Mouse (Mus musculus): ENCODE measurements at regions not wholly inside any gene's neighbourhood (a gene's known extent, or its start where the extent isn't known, plus 50 kb on each side); places are given as distances from the start of the nearest gene placed in this dataset.

DNA sequence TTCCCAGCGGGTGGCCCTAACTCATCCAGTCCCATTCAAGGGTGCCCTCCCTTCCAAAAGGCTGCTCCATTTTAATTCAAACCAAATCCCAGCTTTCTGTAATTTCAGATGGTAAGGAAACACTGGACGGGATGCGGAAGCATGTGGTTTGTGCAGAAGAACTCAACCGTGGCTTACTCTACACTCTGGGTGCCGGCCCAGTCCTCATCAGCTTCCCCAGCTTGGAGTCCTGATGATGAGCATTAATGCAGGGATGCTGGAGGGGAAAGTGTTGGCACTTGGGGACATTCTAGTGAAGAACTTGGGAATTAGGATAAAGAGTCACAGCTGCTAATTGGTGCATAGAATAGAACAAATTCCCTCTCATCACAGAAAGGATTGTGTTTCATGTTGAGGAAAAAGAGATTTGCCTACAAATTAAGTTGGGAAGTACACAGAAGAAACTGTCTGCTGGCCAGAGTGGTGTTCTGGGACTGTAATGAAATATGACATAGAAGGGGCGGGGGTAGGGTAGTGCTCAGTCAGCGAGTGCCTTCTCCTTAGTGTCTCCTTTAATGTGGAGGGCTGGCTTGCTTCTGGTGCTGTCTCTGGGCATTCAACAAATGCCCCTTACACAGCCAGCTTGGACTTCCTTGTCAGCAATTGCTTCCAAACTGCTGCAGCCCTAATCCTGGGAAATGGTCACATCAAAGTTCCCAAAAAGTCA lies 285.0 kb upstream of the Bmper start:
- H3K9me3 ChIP-seq: no peaks in the 10 kb centered on the region
- WGBS: 83% methylated on average over 7 of the region's 7 CpGs
- H3K4me1 ChIP-seq (replicated peaks): no peaks in the 10 kb centered on the region
- H3K27ac ChIP-seq (replicated peaks): no peak overlapping the region
- H3K9ac ChIP-seq: no peak overlapping the region
- no peak overlapping the region for H3K4me2 ChIP-seq
- no peak for ATAC-seq (ENCODE audit: low FRiP score, low read depth)
- no peaks in the 10 kb centered on the region for H3K36me3 ChIP-seq
- H3K27me3 ChIP-seq: no peaks in the 10 kb centered on the region
- H3K4me3 ChIP-seq: no peak overlapping the region

DNA sequence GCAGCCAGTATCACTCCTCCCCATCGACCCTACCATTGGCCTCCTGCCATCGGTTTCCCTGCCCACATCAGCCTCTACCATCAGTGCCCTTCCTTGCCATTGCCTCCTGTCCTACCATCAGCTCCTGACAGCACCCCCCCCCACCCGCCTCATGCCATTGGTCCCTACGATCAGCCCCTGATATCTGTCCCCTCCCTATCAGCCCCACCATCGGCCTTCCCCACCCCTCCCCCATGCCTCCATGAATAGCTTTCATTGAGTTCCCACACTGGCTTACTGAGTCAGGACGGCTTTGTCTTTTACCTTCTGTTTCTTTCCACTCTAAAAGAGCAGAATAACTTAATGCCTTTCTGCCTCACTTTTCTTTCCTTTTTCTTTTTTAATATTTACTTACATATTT lies 277.9 kb upstream of the Bmper start:
- 65% methylated on average over 6 of the region's 6 CpGs for WGBS
- no peak for ATAC-seq (ENCODE audit: low FRiP score, low read depth)

DNA sequence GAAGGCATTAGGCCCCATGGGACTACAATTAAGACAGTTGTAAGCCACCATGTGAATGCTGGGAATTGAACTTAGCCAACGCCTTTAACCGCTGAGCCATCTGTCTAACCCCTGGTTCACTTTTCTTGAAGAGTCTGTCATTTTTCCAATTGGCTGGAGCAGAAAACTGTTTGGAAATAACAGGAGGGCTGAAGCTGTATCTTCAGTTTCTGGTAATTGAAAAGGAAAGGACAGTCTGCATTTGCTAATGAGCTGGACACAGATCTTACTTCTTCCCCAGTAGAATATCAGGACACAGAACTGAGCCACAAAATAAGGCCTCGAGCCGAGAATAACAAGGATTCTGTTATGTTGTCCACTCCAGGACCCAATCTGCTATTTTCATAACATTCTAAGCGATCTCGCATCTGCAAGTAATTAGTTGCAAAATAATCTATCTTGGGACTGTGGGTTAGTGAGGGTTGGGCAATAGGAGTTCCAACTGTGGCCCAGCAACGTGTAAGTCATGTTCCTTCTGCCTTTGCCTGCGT lies 277.4 kb upstream of the Bmper start:
- no peaks in the 10 kb centered on the region for H3K4me1 ChIP-seq (replicated peaks)
- H3K9ac ChIP-seq: no peak overlapping the region
- H3K9me3 ChIP-seq: no peaks in the 10 kb centered on the region
- 65% methylated on average over 8 of the region's 8 CpGs for WGBS
- no peak overlapping the region for H3K4me2 ChIP-seq
- no peaks in the 10 kb centered on the region for H3K27me3 ChIP-seq
- H3K27ac ChIP-seq (replicated peaks): no peak overlapping the region
- no peaks in the 10 kb centered on the region for H3K36me3 ChIP-seq
- no peak overlapping the region for H3K4me3 ChIP-seq
- ATAC-seq (ENCODE audit: low FRiP score, low read depth): no peak

More for the DNA sequence above, 277.9 kb upstream of the Bmper start:
- no peaks in the 10 kb centered on the region for H3K4me1 ChIP-seq (replicated peaks)
- no peaks in the 10 kb centered on the region for H3K9me3 ChIP-seq
- no peak overlapping the region for H3K9ac ChIP-seq
- no peaks in the 10 kb centered on the region for H3K27me3 ChIP-seq
- H3K27ac ChIP-seq (replicated peaks): no peak overlapping the region
- H3K4me2 ChIP-seq: no peak overlapping the region
- no peak overlapping the region for H3K4me3 ChIP-seq
- no peaks in the 10 kb centered on the region for H3K36me3 ChIP-seq

DNA sequence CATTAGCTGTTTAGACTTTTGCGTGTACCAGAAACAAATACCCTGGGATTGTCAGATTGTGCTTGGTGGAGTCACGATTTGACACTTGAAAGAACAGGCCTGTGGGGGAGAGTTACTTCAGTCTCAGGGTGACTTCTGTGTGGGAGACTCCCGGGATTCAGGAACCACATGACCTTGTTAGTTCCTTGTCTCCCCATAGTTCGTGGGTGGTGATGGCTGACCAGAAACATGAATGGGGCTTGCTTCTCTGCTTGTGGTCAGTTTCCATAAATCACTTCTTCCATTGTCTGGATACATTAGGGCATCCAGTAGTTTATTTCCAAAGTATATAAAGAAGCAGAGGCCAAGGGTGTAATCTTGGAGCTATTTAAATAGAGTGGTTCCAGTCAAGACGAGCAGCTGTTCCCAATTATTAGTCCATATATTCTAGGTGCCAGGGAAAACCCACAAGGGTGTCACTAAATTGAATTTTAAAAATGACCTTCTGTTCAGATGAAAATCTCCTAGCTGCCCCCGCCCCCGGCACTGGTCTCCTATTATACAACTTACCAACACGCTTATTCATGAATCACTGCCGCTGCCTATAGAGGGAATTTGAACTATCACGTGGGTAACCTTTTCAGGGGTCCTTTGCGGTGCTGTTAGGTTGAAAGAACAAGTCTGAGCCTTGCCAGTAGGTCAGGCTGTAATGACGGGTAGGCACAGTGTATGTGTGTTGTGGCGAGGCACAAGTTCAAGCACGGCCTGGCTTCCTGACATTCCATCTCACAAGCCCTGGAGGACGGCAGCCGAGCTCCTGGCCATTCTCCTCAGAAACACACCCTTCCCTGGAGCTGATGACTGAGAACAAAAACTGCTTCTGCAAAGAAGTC lies 270.1 kb upstream of the Bmper start:
- no peak for ATAC-seq (ENCODE audit: low FRiP score, low read depth)
- Histone ChIP-seq H3K4me3 (no peak overlapping the region), H3K4me1 (replicated peaks) (no peaks in the 10 kb centered on the region), H3K9ac (no peak overlapping the region), H3K27ac (replicated peaks) (no peak overlapping the region), H3K27me3 (no peaks in the 10 kb centered on the region), H3K4me2 (no peak overlapping the region), H3K9me3 (no peaks in the 10 kb centered on the region), H3K36me3 (no peaks in the 10 kb centered on the region)
- 60% methylated on average over 16 of the region's 16 CpGs for WGBS

DNA sequence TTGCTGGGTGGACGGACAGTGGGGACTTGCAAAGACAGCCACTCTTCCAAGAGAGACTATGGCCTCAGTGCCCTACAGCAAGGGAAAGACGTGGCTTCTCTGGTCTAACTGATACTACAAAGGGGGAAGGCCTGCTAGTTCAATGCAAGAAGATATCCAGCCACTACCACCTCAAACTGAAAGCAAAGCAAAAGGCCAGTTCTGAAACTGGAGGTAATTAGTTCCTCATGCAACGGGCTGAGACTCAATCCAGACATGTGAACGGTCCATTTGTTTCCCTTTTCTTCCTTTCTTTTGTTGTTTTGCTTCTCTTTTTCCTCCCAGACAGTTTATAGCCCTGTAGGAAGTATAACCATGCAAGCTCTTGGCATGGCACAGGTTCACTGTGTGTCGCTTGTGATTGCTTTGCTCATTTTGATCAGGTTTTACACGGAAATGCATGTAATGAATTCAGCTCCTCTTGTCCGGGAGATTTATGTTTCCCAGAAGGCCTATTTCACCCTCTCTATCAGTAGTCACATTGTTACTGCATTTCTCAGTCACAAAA lies 260.5 kb upstream of the Bmper start:
- H3K9ac ChIP-seq: no peak overlapping the region
- no peaks in the 10 kb centered on the region for H3K27me3 ChIP-seq
- H3K36me3 ChIP-seq: no peaks in the 10 kb centered on the region
- WGBS: 54% methylated on average over 7 of the region's 7 CpGs
- H3K9me3 ChIP-seq: no peaks in the 10 kb centered on the region
- no peak overlapping the region for H3K4me3 ChIP-seq
- ATAC-seq (ENCODE audit: low FRiP score, low read depth): no peak
- no peak overlapping the region for H3K4me2 ChIP-seq
- no peaks in the 10 kb centered on the region for H3K4me1 ChIP-seq (replicated peaks)
- H3K27ac ChIP-seq (replicated peaks): no peak overlapping the region

DNA sequence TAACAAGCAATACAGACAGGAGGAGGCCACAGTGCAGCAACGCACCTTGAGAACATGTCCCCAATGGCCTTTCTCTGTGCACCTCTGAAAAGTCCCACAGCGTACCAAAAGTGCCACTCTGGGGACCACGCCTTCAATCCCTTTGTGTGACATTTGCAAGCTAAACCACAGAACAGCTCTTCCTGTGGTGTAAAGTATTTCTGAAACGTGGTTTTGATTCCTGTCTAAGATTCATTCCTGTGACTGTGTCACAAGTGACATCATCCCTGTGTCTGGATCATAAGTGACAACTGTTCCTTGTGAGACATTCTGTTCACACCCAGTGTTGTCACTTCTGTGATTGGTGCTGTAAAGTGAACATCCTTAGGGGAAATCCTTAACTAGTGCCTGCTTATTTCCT lies 251.6 kb upstream of the Bmper start:
- no peak overlapping the region for H3K27ac ChIP-seq (replicated peaks)
- H3K27me3 ChIP-seq: no peaks in the 10 kb centered on the region
- H3K4me1 ChIP-seq (replicated peaks): no peaks in the 10 kb centered on the region
- no peak overlapping the region for H3K4me3 ChIP-seq
- H3K9ac ChIP-seq: no peak overlapping the region
- 88% methylated on average over 4 of the region's 4 CpGs for WGBS
- H3K36me3 ChIP-seq: no peaks in the 10 kb centered on the region
- H3K4me2 ChIP-seq: no peak overlapping the region
- no peak for ATAC-seq (ENCODE audit: low FRiP score, low read depth)
- no peaks in the 10 kb centered on the region for H3K9me3 ChIP-seq

DNA sequence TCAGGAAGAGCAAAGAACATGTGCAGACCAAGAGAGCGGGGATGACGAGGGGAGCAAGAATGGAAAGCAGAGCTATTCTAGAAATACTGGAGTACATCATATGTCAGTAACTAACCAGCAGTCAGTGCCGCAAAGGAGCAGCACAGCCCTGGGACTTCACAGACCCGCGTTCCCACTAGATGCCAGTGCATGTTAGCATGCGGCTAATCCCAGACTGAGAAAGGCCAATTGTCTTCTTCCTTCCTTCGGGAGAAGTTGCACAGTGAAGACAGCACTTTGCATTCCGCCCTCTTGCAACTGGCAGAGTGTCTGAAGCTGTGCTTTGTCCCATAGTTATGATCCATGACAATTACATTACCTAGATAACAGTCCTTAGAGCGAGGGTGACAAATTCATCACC lies 246.1 kb upstream of the Bmper start:
- no peak overlapping the region for H3K27ac ChIP-seq (replicated peaks)
- no peaks in the 10 kb centered on the region for H3K36me3 ChIP-seq
- H3K9ac ChIP-seq: no peak overlapping the region
- WGBS: 60% methylated on average over 9 of the region's 9 CpGs
- no peaks in the 10 kb centered on the region for H3K4me1 ChIP-seq (replicated peaks)
- H3K9me3 ChIP-seq: no peaks in the 10 kb centered on the region
- no peak for ATAC-seq (ENCODE audit: low FRiP score, low read depth)
- no peak overlapping the region for H3K4me2 ChIP-seq
- no peak overlapping the region for H3K4me3 ChIP-seq
- H3K27me3 ChIP-seq: no peaks in the 10 kb centered on the region

DNA sequence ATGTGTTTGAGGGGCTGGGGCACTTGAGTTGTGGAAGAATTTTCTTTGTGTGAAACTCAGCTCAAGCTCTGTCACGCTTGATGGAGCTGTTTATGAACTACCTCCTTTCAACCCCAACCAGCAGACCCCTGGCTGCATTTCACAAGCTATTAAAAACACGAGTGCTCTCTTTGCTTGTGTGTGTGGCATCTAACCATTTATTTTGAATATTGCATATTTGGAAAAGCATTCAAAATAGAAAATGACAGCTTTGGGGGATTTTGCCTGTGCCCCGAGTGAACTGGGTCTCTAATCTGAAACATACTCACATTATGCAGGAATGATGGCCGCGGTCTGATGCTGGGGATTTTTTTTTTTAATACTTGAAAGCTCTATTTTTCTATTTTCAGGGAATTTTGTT lies 243.2 kb upstream of the Bmper start:
- WGBS: 67% methylated on average over 5 of the region's 5 CpGs
- no peaks in the 10 kb centered on the region for H3K27me3 ChIP-seq
- H3K4me2 ChIP-seq: no peak overlapping the region
- no peaks in the 10 kb centered on the region for H3K36me3 ChIP-seq
- no peak overlapping the region for H3K9ac ChIP-seq
- H3K9me3 ChIP-seq: no peaks in the 10 kb centered on the region
- no peak overlapping the region for H3K27ac ChIP-seq (replicated peaks)
- no peak overlapping the region for H3K4me3 ChIP-seq
- ATAC-seq (ENCODE audit: low FRiP score, low read depth): no peak
- no peaks in the 10 kb centered on the region for H3K4me1 ChIP-seq (replicated peaks)

DNA sequence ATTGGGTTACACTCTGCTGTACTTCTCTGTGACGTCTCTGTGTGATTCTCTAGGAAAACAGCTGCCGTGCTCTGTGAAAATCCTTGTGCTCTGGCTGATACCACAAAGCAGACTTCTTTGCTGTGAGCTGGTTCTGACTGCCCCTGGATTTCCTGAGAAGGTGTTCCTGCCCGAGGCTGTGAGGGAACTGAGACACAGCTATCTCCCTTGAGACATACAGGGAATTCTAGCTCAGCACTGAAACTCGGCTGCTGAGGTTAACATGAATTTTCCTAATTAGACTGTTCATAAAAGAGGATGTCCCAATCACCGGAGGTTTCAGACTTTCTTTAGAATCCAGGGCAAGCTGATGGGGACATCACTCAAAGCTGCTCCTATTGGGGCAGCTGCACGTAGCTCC lies 233.4 kb upstream of the Bmper start:
- WGBS: 74% methylated on average over 6 of the region's 6 CpGs
- ATAC-seq (ENCODE audit: low FRiP score, low read depth): no peak
- H3K27ac ChIP-seq (replicated peaks): no peak overlapping the region
- no peak overlapping the region for H3K4me2 ChIP-seq
- no peak overlapping the region for H3K9ac ChIP-seq
- H3K27me3 ChIP-seq: no peaks in the 10 kb centered on the region
- no peak overlapping the region for H3K4me3 ChIP-seq
- no peaks in the 10 kb centered on the region for H3K4me1 ChIP-seq (replicated peaks)
- no peaks in the 10 kb centered on the region for H3K36me3 ChIP-seq
- no peaks in the 10 kb centered on the region for H3K9me3 ChIP-seq

DNA sequence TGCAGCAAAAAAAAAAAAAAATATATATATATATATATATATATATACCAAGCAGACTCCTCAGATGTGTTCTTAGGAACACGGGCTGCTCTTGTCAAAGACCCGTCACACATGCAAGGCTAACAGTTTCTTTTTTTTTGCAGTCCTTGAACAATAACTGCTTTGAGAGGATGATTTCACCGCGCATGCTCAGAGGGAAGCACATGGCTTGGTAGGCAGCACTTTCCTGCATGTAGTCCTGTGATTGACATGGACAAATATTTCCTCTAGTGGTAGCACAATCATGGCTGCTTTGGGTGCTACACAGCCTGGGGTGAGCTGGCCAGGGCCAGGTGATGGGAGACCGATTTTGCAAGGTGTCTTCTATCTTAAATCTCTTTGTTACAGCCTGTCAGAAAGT lies 229.3 kb upstream of the Bmper start:
- Histone ChIP-seq H3K4me1 (replicated peaks) (no peaks in the 10 kb centered on the region), H3K4me2 (no peak overlapping the region), H3K9me3 (no peaks in the 10 kb centered on the region), H3K27me3 (no peaks in the 10 kb centered on the region), H3K27ac (replicated peaks) (no peak overlapping the region), H3K9ac (no peak overlapping the region), H3K36me3 (no peaks in the 10 kb centered on the region), H3K4me3 (no peak overlapping the region)
- no peak for ATAC-seq (ENCODE audit: low FRiP score, low read depth)
- 80% methylated on average over 5 of the region's 5 CpGs for WGBS

DNA sequence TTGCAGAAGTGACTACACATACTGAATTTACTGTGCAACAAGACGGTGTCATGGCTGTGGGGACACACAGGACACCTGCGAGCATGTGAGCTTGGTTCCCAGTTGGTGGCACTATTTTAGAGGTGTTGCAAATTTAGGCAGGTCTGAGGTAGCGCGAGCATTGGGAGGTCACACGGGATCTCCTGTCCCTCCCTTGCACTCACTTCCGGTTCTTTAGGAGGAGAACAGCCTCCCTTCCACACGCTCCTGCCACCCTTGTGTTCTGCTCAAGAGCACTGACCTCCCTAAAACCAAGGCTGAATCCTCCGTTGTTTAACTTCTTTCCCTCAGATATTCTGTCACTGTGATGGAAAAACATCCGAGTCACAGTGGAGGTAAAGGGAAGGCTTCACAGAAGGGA lies 227.3 kb upstream of the Bmper start:
- no peaks in the 10 kb centered on the region for H3K27me3 ChIP-seq
- no peak for ATAC-seq (ENCODE audit: low FRiP score, low read depth)
- H3K4me3 ChIP-seq: no peak overlapping the region
- H3K9me3 ChIP-seq: no peaks in the 10 kb centered on the region
- H3K4me2 ChIP-seq: no peak overlapping the region
- H3K4me1 ChIP-seq (replicated peaks): no peaks in the 10 kb centered on the region
- H3K36me3 ChIP-seq: no peaks in the 10 kb centered on the region
- H3K9ac ChIP-seq: no peak overlapping the region
- 83% methylated on average over 9 of the region's 9 CpGs for WGBS
- no peak overlapping the region for H3K27ac ChIP-seq (replicated peaks)

DNA sequence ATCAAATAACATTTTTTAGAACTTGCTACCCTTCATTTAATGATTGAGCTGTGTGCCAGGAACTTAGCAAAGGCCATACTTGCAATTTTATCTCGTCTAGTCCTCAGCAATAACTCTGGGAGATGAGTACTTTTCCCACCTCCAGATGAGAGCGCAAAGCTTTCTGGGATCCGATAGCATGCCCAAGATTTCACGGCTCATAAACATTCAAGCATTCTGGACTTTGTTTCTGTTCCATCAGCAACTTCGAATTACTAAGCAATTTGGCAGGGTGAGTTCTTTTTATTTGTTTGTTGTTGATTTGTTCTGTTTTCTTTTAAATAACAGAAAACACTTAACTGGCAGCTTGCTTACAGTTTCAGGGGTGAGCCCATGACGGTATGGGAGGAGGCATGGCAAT lies 224.6 kb upstream of the Bmper start:
- Histone ChIP-seq H3K4me1 (replicated peaks) (no peaks in the 10 kb centered on the region), H3K4me2 (no peak overlapping the region), H3K9ac (no peak overlapping the region), H3K36me3 (no peaks in the 10 kb centered on the region), H3K27ac (replicated peaks) (no peak overlapping the region), H3K27me3 (0 out of 2 replicates have a peak, but pooled peaks cover 5% of the 10 kb centered on the region), H3K4me3 (no peak overlapping the region), H3K9me3 (no peaks in the 10 kb centered on the region)
- WGBS: 71% methylated on average over 6 of the region's 6 CpGs
- no peak for ATAC-seq (ENCODE audit: low FRiP score, low read depth)
